Mouse (Mus musculus): ENCODE results near the gene Tnfaip3. TPM values are rescaled to one million over a fixed set of nuclear protein-coding genes. Genes with fewer than 3 reads are reported as not detected.

The Tnfaip3 gene
- polyA plus RNA-seq, 1 experiment from 2014 or later: 1.3 TPM

DNA sequence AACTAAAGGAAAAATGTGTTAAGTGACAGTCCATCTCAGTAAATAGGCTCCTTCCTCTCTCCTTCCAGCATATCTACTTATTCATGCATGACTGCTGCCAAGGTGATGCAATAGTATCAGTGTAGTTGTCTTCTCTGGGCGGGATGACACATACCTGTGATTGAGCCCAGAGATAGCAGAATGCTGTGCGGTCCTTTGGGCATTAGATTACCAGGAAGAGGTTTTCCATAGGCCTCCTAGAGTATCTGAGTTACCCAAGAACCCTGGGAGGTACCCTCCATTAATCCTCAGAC lies 27.6 kb downstream of the Tnfaip3 start:
- Histone ChIP-seq H3K27me3 (ENCODE audit: insufficient read depth, low read length) (no peaks in the 10 kb centered on the region), H3K4me2 (ENCODE audit: low read depth, low read length) (no peak overlapping the region), H3K4me1 (ENCODE audit: insufficient read depth) (no peaks in the 10 kb centered on the region), H3K4me3 (ENCODE audit: low read depth, low read length) (no peak overlapping the region), H3K27ac (ENCODE audit: low read depth) (no peak overlapping the region), H3K9me3 (ENCODE audit: low read length) (no peaks in the 10 kb centered on the region), H3K9ac (replicated peaks) (no peak overlapping the region), H3K36me3 (replicated peaks; ENCODE audit: insufficient read depth, low read length) (no peaks in the 10 kb centered on the region)
- 45% methylated on average over 2 of the region's 2 CpGs for WGBS (ENCODE audit: insufficient replicate concordance)
- DNase-seq (no peak), ATAC-seq (no peak)
- no peak for TF ChIP-seq CTCF (IDR thresholded peaks at IDR 0.05; ENCODE audit: low read depth)
- TF ChIP-seq EP300 (IDR thresholded peaks at IDR 0.05; ENCODE audit: low read depth): no peak

DNA sequence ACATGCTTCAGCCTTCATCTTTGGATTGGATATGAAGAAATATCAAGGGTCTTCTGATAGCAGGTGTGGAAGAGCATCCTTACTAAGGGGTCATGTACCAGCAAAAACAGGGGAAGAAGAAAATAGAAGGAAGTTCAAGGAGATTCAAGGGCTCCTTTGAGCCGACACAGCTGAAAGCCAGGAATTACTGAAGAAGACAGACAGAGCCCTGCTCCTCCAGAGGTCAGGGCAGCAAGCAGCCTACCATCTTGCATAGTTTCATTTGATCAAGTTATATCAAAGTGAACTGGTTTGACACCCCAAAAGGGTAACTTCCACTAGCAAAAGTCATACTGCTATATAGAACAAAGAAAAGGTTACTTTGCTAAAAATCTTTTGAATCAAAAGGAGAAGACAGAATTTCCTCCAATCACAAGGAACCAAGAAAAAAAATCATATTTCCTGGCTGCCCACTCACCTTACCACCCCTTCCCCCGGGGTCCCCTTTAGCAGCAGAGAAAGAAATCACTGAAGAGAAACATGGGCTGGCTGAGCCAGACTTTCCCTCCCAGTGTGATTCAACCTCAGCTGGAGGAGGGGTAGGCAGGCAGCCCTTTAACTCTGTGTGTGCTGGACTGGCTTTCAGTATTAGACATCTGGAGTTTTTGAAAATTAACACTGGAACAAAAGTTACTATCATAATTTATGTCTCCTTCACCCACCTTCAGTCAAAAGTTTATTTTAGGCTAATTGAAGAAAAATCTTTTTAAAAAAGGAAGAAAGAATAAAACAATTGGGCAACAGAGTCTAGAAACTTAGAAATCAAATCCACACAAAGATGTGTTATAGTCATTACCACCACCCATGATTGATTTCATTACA lies 28.2 kb downstream of the Tnfaip3 start:
- Histone ChIP-seq H3K9ac (replicated peaks) (no peak overlapping the region), H3K9me3 (ENCODE audit: low read length) (no peaks in the 10 kb centered on the region), H3K4me2 (ENCODE audit: low read depth, low read length) (no peak overlapping the region), H3K36me3 (replicated peaks; ENCODE audit: insufficient read depth, low read length) (no peaks in the 10 kb centered on the region), H3K4me3 (ENCODE audit: low read depth, low read length) (no peak overlapping the region), H3K4me1 (ENCODE audit: insufficient read depth) (no peaks in the 10 kb centered on the region), H3K27ac (ENCODE audit: low read depth) (no peak overlapping the region), H3K27me3 (ENCODE audit: insufficient read depth, low read length) (no peaks in the 10 kb centered on the region)
- ATAC-seq (no peak), DNase-seq (no peak)
- WGBS (ENCODE audit: insufficient replicate concordance): 30% methylated on average over 2 of the region's 2 CpGs
- no peak for TF ChIP-seq EP300 (IDR thresholded peaks at IDR 0.05; ENCODE audit: low read depth)

DNA sequence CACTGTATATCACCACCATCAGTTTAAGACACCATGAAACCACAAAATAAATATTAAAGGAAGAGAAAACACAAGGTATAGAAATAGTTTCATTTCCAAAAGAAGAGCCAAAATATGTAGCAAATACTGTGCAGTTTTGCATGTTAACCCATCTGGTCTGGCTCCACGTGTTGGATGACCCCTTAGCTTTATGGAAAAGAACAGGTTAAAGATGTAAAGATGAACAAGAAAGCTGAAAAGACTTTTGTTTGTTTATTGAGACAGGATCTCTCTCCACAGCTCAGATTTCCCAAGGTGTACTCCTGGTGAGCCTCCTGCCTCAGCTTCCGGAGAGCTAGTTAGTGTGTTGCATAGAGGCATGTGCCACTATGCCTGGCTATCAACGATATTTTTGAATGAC lies 29.9 kb downstream of the Tnfaip3 start:
- no peak for TF ChIP-seq EP300 (IDR thresholded peaks at IDR 0.05; ENCODE audit: low read depth)
- TF ChIP-seq CTCF (IDR thresholded peaks at IDR 0.05; ENCODE audit: low read depth): no peak
- 71% methylated on average over 3 of the region's 3 CpGs for WGBS (ENCODE audit: insufficient replicate concordance)
- ATAC-seq (no peak), DNase-seq (no peak)
- H3K36me3 ChIP-seq (replicated peaks; ENCODE audit: insufficient read depth, low read length): no peaks in the 10 kb centered on the region
- no peaks in the 10 kb centered on the region for H3K9me3 ChIP-seq (ENCODE audit: low read length)
- H3K27ac ChIP-seq (ENCODE audit: low read depth): no peak overlapping the region
- no peak overlapping the region for H3K4me2 ChIP-seq (ENCODE audit: low read depth, low read length)
- H3K27me3 ChIP-seq (ENCODE audit: insufficient read depth, low read length): no peaks in the 10 kb centered on the region
- no peak overlapping the region for H3K9ac ChIP-seq (replicated peaks)
- no peak overlapping the region for H3K4me3 ChIP-seq (ENCODE audit: low read depth, low read length)
- H3K4me1 ChIP-seq (ENCODE audit: insufficient read depth): no peaks in the 10 kb centered on the region

DNA sequence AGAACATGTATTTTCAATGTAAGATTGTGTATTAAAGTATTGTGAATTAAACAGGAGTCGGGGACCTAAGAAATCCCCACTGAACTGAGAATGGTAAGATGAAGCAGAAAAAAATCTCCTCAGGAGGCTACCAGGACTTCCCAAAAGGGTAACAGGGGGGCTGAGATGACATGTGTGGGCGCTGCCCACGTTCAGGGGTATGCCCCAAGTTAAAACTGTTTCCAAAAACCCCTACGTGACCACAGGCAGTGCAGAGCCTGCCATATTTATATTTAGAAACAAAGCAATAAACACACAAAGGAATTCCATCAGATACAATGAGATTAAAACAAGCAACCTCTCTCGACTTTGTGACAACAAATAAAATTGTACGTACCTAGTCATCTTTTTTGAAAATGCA lies 31.9 kb downstream of the Tnfaip3 start:
- 65% methylated on average over 6 of the region's 6 CpGs for WGBS (ENCODE audit: insufficient replicate concordance)
- Histone ChIP-seq H3K27ac (ENCODE audit: low read depth) (no peak overlapping the region), H3K4me3 (ENCODE audit: low read depth, low read length) (no peak overlapping the region), H3K4me2 (ENCODE audit: low read depth, low read length) (no peak overlapping the region), H3K27me3 (ENCODE audit: insufficient read depth, low read length) (no peaks in the 10 kb centered on the region), H3K4me1 (ENCODE audit: insufficient read depth) (no peaks in the 10 kb centered on the region), H3K36me3 (replicated peaks; ENCODE audit: insufficient read depth, low read length) (no peaks in the 10 kb centered on the region), H3K9ac (replicated peaks) (no peak overlapping the region), H3K9me3 (ENCODE audit: low read length) (no peaks in the 10 kb centered on the region)
- ATAC-seq (no peak), DNase-seq (no peak)
- TF ChIP-seq EP300 (IDR thresholded peaks at IDR 0.05; ENCODE audit: low read depth): no peak
- no peak for TF ChIP-seq CTCF (IDR thresholded peaks at IDR 0.05; ENCODE audit: low read depth)

DNA sequence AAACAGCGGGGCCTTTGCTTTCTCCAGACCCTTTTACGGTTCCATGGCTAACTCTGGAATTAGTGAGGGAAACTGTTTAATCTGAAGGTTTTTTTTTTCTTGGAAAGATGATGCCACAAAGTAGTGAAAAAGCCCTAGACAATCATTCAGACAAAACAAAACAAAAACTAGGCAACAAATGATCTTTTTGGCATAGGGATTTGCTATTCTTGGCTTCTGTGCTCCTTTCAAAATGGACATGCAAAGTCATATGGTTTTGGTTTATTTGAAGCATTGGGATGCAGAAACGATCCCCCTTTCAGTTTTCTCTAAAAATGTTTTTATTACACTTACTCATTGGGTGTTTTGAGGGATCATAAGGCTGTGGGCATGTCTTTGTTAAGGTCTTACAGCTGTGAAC lies 41.0 kb downstream of the Tnfaip3 start:
- H3K27ac ChIP-seq (ENCODE audit: low read depth): no peak overlapping the region
- WGBS (ENCODE audit: insufficient replicate concordance): 81% methylated on average over 3 of the region's 3 CpGs
- no peaks in the 10 kb centered on the region for H3K9me3 ChIP-seq (ENCODE audit: low read length)
- DNase-seq: no peak
- no peaks in the 10 kb centered on the region for H3K4me1 ChIP-seq (ENCODE audit: insufficient read depth)
- no peak for ATAC-seq
- no peaks in the 10 kb centered on the region for H3K27me3 ChIP-seq (ENCODE audit: insufficient read depth, low read length)
- no peaks in the 10 kb centered on the region for H3K36me3 ChIP-seq (replicated peaks; ENCODE audit: insufficient read depth, low read length)
- no peak overlapping the region for H3K9ac ChIP-seq (replicated peaks)
- no peak overlapping the region for H3K4me2 ChIP-seq (ENCODE audit: low read depth, low read length)
- TF ChIP-seq EP300 (IDR thresholded peaks at IDR 0.05; ENCODE audit: low read depth) (no peak), CTCF (IDR thresholded peaks at IDR 0.05; ENCODE audit: low read depth) (no peak)
- H3K4me3 ChIP-seq (ENCODE audit: low read depth, low read length): no peak overlapping the region

DNA sequence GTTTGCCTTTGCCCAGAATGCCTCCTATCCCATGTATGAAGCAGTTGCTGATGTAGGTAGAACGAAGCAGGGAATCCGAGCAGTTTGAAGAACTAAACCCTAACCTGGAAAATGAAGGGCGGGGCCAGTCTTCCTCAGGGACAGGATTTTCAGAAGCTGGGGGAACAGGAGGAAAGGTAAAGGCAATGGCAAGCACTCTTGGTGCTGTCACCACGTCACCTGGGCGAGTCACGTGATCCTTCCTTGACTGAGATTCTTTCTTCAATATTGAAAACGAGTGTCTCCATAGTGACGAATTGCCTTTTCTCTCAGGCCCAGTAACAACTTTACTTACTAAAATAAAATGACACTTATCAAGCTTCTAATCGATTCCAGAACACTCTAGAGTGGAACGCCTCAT lies 48.6 kb downstream of the Tnfaip3 start:
- TF ChIP-seq CTCF (IDR thresholded peaks at IDR 0.05; ENCODE audit: low read depth): no peak
- TF ChIP-seq EP300 (IDR thresholded peaks at IDR 0.05; ENCODE audit: low read depth): no peak
- Histone ChIP-seq H3K4me1 (ENCODE audit: insufficient read depth) (0 out of 2 replicates have a peak, but pooled peaks cover 4% of the 10 kb centered on the region), H3K27me3 (ENCODE audit: insufficient read depth, low read length) (no peaks in the 10 kb centered on the region), H3K4me2 (ENCODE audit: low read depth, low read length) (no peak overlapping the region), H3K9me3 (ENCODE audit: low read length) (no peaks in the 10 kb centered on the region), H3K36me3 (replicated peaks; ENCODE audit: insufficient read depth, low read length) (no peaks in the 10 kb centered on the region), H3K27ac (ENCODE audit: low read depth) (no peak overlapping the region), H3K9ac (replicated peaks) (no peak overlapping the region), H3K4me3 (ENCODE audit: low read depth, low read length) (no peak overlapping the region)
- ATAC-seq (no peak), DNase-seq (no peak)
- 80% methylated on average over 10 of the region's 10 CpGs for WGBS (ENCODE audit: insufficient replicate concordance)

Data from liver, postnatal 0 days (tissue).